Mouse (Mus musculus) CD8-positive naive resting alpha-beta T cell, adult 2 months (primary cell): ENCODE results near the gene Skap2.

Source experiments
- DNase-seq, 2 experiments: peaks; one replicate each; pipeline ENCODE4 v3.0.0; 2022; ENCODE audit warnings: low read depth in 2 of 2, low spot score in 2 of 2

Skap2 gene

GRCm38 (mm10) chr6:52012409-52013244 is at the start of gene Skap2:
Gene Skap2 (minus strand): TSS chr6:52012549.
- DNase-seq: peak; percentile 91 to 95

- no peak for DNase-seq
Observed at GRCm38 (mm10) chr6:52058899-52059448, 46.6 kb upstream of the Skap2 start.

GRCm38 (mm10) chr6:52058120-52058519 is 45.8 kb upstream of the Skap2 start:
- DNase-seq: no peak

GRCm38 (mm10) chr6:52053567-52054561 is 41.5 kb upstream of the Skap2 start:
- no peak for DNase-seq

- DNase-seq: no peak
Observed at GRCm38 (mm10) chr6:52050062-52050461, 37.7 kb upstream of the Skap2 start.

- no peak for DNase-seq
Observed at GRCm38 (mm10) chr6:52045517-52045916, 33.2 kb upstream of the Skap2 start.

- peak in 1 of 2 experiments; percentile 12 for DNase-seq
Observed at GRCm38 (mm10) chr6:52036077-52036476, 23.7 kb upstream of the Skap2 start.

- no peak for DNase-seq
Observed at GRCm38 (mm10) chr6:52031181-52031580, 18.8 kb upstream of the Skap2 start.

GRCm38 (mm10) chr6:52028131-52028530 is 15.8 kb upstream of the Skap2 start:
- no peak for DNase-seq

GRCm38 (mm10) chr6:52027181-52027580 is 14.8 kb upstream of the Skap2 start:
- no peak for DNase-seq

GRCm38 (mm10) chr6:52026281-52026680 is 13.9 kb upstream of the Skap2 start:
- DNase-seq: no peak

- DNase-seq: no peak
Observed at GRCm38 (mm10) chr6:52024730-52025129, 12.4 kb upstream of the Skap2 start.

GRCm38 (mm10) chr6:52022363-52022762 is 10.0 kb upstream of the Skap2 start:
- no peak for DNase-seq

GRCm38 (mm10) chr6:52020276-52020675 is 7.9 kb upstream of the Skap2 start:
- no peak for DNase-seq

- DNase-seq: no peak
Observed at GRCm38 (mm10) chr6:52013245-52013945, 1.0 kb upstream of the Skap2 start.

GRCm38 (mm10) chr6:52011559-52012408 is 565 bp downstream of the Skap2 start:
- DNase-seq: peak in 1 of 2 experiments; percentile 3

- DNase-seq: no peak
Observed at GRCm38 (mm10) chr6:52009385-52009784, 3.0 kb downstream of the Skap2 start.

GRCm38 (mm10) chr6:52008757-52009156 is 3.6 kb downstream of the Skap2 start:
- no peak for DNase-seq

GRCm38 (mm10) chr6:52006649-52007218 is 5.6 kb downstream of the Skap2 start:
- DNase-seq: no peak
